Mouse (Mus musculus) spleen, embryonic (tissue): Measurements from ENCODE around the gene Qpct.

Experiments used
- CTCF ChIA-PET: fragments of 350-600 bp; sonication (Branson Sonifier 250); formaldehyde crosslinking; loops from one replicate; lab custom pipeline; 2022; lab: Charles Lee

Qpct gene

GRCm38 (mm10) chr17:79051606-79052005, at the start of gene Qpct:
Qpct (plus strand) TSS chr17:79051906.
- CTCF ChIA-PET, result no interaction called here

- CTCF ChIA-PET, result no interaction called here
These were observed 38.1 kb upstream of the Qpct start for GRCm38 (mm10) chr17:79013625-79014024.

GRCm38 (mm10) chr17:79014911-79015685, 36.6 kb upstream of the Qpct start:
- CTCF ChIA-PET, result interaction anchor here (0.5 kb wide), 1 partner anchor 1209 kb away, joined by 12 read pairs; no protein-coding TSS in a partner anchor

GRCm38 (mm10) chr17:79015831-79016230, 35.9 kb upstream of the Qpct start:
- CTCF ChIA-PET, result no interaction called here

GRCm38 (mm10) chr17:79018422-79018821, 33.3 kb upstream of the Qpct start:
- CTCF ChIA-PET, result no interaction called here

GRCm38 (mm10) chr17:79019726-79020207, 31.9 kb upstream of the Qpct start:
- CTCF ChIA-PET, result no interaction called here

DNA sequence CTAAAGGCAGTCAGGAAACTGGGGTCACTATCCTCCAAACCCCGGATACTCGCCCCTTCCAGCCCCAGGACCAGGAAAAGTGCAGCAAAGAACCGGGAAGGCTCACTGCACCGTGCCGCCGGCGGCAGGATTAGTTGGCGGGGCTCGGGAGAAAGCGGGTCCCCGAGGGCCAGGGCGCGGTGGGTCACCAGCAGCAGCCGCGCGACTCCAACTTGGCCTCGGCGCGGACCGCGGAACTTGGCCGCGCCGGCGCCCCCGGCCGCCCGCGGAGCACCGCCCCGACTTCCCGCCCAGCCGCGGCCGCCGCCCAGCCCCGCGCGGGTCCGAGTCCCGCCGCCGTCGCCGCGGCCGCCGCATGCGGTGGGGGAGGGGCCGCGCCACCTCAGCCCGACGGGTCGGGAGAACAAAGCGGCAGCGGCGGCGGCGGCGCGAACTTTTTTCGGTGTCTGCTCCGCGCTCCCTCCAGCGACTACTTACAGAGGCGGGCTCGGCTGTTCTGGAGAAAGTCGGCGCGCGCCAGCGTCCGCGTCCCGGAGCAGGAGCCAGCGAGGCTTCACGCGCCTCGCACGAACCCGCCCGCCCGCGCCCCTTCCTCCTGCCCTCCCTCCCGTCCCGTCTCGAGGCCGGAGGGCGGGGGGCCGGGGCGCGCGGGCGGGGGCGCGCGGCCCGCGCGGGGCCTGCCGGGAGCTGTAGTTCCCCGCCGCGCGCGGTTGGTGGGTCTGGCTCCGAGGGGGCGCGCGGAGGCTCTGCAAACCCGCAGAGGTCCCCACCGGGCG, 31.3 kb upstream of the Qpct start, which contains the start of gene Prkd3:
Gene Prkd3 (minus strand): TSS at position 609 of the 776 bp plus-strand sequence.
- CTCF ChIA-PET, result no interaction called here

DNA sequence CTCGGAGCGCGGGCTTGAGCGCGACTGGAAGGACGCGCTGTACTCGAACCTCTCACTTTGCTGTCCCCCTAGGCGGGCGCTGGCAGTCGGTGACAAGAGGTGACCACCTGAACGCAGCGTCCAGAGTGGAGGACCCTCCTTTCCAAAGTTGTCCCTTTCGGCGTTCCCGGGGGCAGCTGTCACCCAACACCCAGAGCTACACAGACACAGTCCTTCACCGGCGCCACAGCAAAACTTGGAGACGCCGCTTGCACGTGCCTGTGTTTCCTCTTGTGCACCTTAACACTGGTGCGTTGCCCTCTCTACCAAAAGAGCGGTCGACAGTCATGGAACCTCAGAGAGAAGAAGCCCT, 30.7 kb upstream of the Qpct start:
- CTCF ChIA-PET, result interaction anchor here (0.5 kb wide), 1 partner anchor 416 kb away, joined by 5 read pairs; no protein-coding TSS in a partner anchor

GRCm38 (mm10) chr17:79022746-79023145, 29.0 kb upstream of the Qpct start:
- CTCF ChIA-PET, result interaction anchor here (0.6 kb wide), 1 partner anchor 1034 kb away, joined by 3 read pairs; no protein-coding TSS in a partner anchor

- CTCF ChIA-PET, result no interaction called here
These were observed 27.2 kb upstream of the Qpct start for GRCm38 (mm10) chr17:79024544-79024943.

GRCm38 (mm10) chr17:79029226-79029625, 22.5 kb upstream of the Qpct start:
- CTCF ChIA-PET, result no interaction called here

GRCm38 (mm10) chr17:79031569-79031968, 20.1 kb upstream of the Qpct start:
- CTCF ChIA-PET, result no interaction called here

DNA sequence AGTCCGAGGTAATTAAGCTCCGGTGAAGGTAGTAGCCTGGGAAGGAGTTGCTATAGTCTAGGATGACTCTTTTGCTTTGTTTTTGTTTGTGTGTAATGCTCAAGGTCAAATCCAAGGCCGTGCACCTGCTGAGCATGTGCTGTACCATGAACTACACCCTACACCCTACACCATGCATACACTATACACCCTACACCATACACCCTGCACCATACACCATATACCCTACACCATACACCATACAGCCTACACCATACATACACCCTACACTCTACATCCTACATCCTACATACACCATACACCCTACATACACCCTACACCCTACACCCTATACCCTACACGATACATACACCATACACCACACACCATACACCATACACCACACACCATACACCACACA, 18.9 kb upstream of the Qpct start:
- CTCF ChIA-PET, result no interaction called here

DNA sequence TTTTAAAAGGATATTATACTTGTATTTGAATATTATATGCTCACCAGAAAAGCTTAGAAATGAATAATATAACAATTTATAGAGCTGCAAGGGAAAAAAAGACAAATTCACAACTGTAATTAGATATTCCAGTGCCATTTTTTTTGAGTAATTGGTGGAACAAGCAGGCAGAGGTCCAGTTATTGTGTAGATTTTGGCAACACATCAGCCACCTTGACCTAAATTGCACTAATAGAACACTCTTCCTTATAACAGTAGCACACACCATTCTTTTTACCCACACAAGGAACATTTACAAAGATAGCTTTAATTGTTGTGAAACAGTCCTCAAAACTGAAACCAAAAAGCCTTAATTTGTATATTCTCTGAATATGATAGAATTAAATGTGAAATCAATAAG, 12.0 kb upstream of the Qpct start:
- CTCF ChIA-PET, result no interaction called here

DNA sequence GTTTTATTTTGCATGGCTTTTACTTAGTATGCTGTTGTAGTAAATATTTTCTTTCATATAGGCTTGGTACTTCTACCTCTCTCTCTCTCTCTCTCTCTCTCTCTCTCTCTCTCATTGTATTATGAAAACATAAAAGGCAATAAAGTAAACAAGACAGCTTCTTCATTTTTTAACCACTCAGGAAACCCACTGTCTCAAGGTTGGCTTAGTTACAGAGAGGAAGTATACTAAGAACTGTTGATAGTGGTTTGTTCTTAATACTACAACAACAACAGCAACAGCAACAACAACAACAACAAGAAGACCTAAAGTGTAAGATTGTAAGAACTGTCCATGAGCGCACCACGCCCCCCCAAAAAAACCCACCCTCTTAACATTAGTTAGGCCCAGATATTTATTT, 8.0 kb upstream of the Qpct start:
- CTCF ChIA-PET, result interaction anchor here (0.6 kb wide), 1 partner anchor 807 kb away, joined by 3 read pairs; no protein-coding TSS in a partner anchor

- CTCF ChIA-PET, result interaction anchor here (0.7 kb wide), 1 partner anchor 40 kb away, joined by 3 read pairs; no protein-coding TSS in a partner anchor
These were observed 544 bp downstream of the Qpct start for GRCm38 (mm10) chr17:79052088-79052812.

- CTCF ChIA-PET, result no interaction called here
These were observed 6.6 kb downstream of the Qpct start for GRCm38 (mm10) chr17:79058271-79058670.

- CTCF ChIA-PET, result no interaction called here
These were observed 8.5 kb downstream of the Qpct start for GRCm38 (mm10) chr17:79060221-79060620.

- CTCF ChIA-PET, result no interaction called here
These were observed 12.5 kb downstream of the Qpct start for GRCm38 (mm10) chr17:79064250-79064649.

- CTCF ChIA-PET, result no interaction called here
These were observed 16.9 kb downstream of the Qpct start for GRCm38 (mm10) chr17:79068581-79068980.

- CTCF ChIA-PET, result no interaction called here
These were observed 17.3 kb downstream of the Qpct start for GRCm38 (mm10) chr17:79069019-79069418.
